Mouse (Mus musculus) heart, adult 2 months (tissue): ENCODE results near the gene Pank4.

Source experiments
- CTCF ChIP-seq: fragments of 200-600 bp; IDR thresholded peaks from 2 replicates; pipeline ENCODE4 v1.8.1; 2022; ENCODE audit warnings: antibody characterized with exemption, mild to moderate bottlenecking, moderate library complexity
- POLR2A ChIP-seq: fragments of 200-500 bp; IDR thresholded peaks from 2 replicates; pipeline ENCODE4 v1.6.1; 2011; ENCODE audit warnings: mild to moderate bottlenecking, low read depth, low read length, control low read depth; ENCODE audit not compliant: insufficient read depth

DNA sequence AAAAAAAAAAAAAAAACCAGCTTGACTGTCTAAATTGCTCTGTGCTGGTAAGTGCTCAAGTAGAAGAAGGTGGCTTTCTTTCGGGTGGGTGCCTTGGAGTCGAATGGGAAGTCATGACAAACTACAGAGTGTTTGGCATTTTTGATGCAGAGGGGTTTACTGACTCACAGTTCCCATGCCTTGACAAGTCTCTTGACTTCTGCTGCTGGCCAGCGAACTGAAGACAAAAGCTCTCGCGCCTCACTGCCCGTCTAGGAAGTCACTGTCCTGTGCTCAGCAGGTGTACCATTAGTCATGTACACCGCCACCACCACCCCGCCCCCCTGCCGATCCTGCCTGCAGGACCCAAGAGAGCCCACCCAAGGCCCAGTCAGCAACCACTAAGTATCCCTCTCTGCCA lies 7.3 kb upstream of the Pank4 start:
- TF ChIP-seq CTCF (no peak), POLR2A (no peak)
